Mouse (Mus musculus): ENCODE measurements at regions not wholly inside any gene's neighbourhood (a gene's known extent, or its start where the extent isn't known, plus 50 kb on each side); places are given as distances from the start of the nearest gene placed in this dataset.
A peak's percentile ranks its signal among the peaks of the same experiment; 100 is the strongest.

DNA sequence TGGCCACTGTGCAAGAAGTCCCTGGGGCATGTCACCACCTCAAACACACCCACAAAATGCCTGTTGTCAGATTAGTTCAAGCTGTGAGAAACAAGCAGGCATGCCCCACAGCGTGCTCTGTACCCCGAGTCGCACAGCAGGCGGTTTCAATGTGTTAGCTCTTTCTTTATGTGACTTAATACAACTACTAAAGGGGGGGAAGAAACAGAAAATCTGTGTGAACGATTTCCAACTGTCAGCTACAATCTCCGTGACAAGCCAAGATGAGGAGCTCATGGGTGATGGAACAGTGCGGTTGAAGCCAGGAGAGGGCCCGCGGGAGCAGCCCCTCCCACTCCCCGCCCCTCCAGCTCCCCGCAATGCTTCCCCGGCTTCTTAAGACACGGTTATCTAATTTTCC lies 180.7 kb downstream of the Setd4 start:
- no peak for ATAC-seq (replicated peaks; ENCODE audit: low FRiP score, low TSS enrichment, poor library complexity, severe bottlenecking)

- no peak for ATAC-seq (replicated peaks; ENCODE audit: low FRiP score, low TSS enrichment, poor library complexity, severe bottlenecking)
Observed at GRCm38 (mm10) chr16:93422221-93422620, 181.6 kb downstream of the Setd4 start.

DNA sequence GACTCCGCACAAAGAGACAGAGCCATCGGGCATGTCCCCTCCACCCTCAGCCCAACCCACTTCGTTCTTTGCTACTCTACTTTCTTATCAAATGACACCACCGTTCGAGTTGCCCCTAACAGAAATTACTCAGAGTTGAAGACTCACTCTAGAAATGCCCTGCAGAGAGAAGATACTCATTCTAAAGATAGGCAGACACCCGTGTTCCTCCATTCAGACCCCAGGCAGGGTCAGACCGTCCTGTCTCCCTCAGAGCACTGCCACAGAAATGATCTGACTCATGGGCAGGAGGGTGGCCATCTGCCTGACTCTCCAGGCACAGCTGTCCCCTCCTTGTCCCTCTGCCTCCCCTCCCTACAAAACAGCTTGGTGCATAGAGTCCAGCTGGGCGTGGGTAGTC lies 185.6 kb downstream of the Setd4 start:
- peak; percentile 60 for ATAC-seq (replicated peaks; ENCODE audit: low FRiP score, low TSS enrichment, poor library complexity, severe bottlenecking)

- ATAC-seq (replicated peaks; ENCODE audit: low FRiP score, low TSS enrichment, poor library complexity, severe bottlenecking): no peak
Observed at GRCm38 (mm10) chr16:93417831-93418230, 186.0 kb downstream of the Setd4 start.

GRCm38 (mm10) chr16:93392024-93392675 lies 211.7 kb downstream of the Setd4 start:
- no peak for ATAC-seq (replicated peaks; ENCODE audit: low FRiP score, low TSS enrichment, poor library complexity, severe bottlenecking)

GRCm38 (mm10) chr16:93387578-93388116 lies 216.2 kb downstream of the Setd4 start:
- ATAC-seq (replicated peaks; ENCODE audit: low FRiP score, low TSS enrichment, poor library complexity, severe bottlenecking): no peak

DNA sequence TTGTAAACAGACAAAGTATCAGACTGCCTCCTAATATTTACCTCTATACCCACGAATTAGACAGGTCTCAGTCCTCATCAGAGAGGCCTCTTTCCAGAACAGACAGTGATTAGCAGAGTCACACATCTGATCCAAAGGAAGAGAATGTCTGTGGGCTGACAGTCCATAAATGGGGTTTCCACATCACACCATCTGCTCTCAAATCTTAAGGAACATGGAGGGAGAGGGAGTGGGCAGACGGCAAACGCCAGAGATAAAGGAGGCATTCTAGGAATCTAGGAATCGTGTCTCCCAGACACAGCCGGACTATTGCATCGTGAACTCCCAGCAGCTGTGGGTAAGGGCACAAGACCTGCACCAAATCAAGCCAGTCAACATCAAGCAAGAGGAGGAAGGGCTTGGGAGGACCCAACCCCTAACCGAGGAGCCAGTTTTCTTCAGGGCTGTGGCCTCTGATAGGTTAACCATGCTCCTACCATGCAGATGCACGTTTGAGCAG lies 219.8 kb downstream of the Setd4 start:
- no peak for ATAC-seq (replicated peaks; ENCODE audit: low FRiP score, low TSS enrichment, poor library complexity, severe bottlenecking)

GRCm38 (mm10) chr16:93382945-93383344 lies 220.9 kb downstream of the Setd4 start:
- no peak for ATAC-seq (replicated peaks; ENCODE audit: low FRiP score, low TSS enrichment, poor library complexity, severe bottlenecking)

- no peak for ATAC-seq (replicated peaks; ENCODE audit: low FRiP score, low TSS enrichment, poor library complexity, severe bottlenecking)
Observed at GRCm38 (mm10) chr16:93380717-93381671, 222.9 kb downstream of the Setd4 start.

GRCm38 (mm10) chr16:93380117-93380516 lies 223.7 kb downstream of the Setd4 start:
- ATAC-seq (replicated peaks; ENCODE audit: low FRiP score, low TSS enrichment, poor library complexity, severe bottlenecking): no peak

- ATAC-seq (replicated peaks; ENCODE audit: low FRiP score, low TSS enrichment, poor library complexity, severe bottlenecking): no peak
Observed at GRCm38 (mm10) chr16:93379611-93380010, 224.3 kb downstream of the Setd4 start.

GRCm38 (mm10) chr16:93374669-93375068 lies 229.2 kb downstream of the Setd4 start:
- ATAC-seq (replicated peaks; ENCODE audit: low FRiP score, low TSS enrichment, poor library complexity, severe bottlenecking): no peak

DNA sequence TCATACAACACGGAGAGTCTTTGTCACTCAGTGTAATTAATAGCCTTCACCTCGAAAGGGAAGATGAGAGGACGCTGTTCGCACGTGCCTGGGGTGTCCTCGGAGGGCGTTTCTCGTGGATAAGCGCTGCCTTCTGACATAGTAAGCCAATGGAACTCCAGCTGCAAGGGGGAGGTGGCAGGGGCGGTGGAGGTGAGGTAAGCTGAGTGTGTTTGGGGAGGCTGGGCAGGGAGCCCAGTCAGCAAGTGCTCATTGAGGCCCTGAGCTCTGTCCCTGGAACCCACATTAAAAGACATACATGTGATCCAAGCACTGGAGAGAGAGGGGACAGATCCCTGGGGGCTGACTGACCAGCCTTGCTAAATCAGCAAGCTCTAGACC lies 234.1 kb downstream of the Setd4 start:
- no peak for ATAC-seq (replicated peaks; ENCODE audit: low FRiP score, low TSS enrichment, poor library complexity, severe bottlenecking)

DNA sequence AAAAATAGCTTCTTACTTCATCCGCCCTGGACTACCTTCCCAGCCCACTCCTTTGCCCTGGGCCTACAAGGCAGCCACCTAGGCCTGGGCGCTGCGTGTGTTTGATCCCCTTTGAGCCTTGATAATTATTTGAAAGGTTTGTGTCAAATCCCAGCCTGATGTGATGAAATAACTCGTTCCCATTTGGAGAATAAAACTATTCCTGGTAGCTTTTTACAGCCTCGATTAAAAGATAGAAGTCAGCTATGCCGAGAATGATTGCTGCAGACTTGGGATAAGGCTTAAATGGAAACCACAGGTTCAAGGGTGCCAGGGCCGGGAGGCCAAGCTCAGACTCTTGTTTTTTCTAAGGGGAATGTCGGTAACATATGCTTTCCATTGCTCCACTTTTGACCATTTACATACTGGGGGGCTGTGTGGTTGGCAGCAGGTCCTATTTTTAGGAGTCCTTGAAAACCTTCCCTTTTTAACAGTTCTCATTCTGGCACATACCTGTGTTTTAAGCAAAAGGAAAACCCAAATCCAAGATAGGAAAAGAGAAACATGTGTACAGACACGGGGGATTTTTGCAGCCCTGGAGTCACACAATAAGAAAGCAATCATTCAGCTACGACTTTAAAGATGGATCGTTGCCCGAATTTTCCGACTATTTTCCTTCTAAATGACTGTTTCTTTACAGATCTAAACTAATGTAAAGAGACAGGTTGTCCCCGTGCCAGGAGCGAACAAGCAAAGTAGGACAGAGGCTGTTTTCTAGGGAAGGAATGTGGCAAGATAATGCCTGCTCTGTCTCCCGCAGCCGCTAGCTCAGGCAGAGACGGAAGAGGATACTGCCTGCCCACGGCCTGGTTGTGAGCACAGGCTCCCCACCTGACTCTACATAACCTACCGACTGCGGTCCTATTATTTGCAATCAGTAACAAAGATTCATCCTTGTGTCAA lies 234.8 kb downstream of the Setd4 start:
- ATAC-seq (replicated peaks; ENCODE audit: low FRiP score, low TSS enrichment, poor library complexity, severe bottlenecking): no peak

- no peak for ATAC-seq (replicated peaks; ENCODE audit: low FRiP score, low TSS enrichment, poor library complexity, severe bottlenecking)
Observed at GRCm38 (mm10) chr16:93367995-93368394, 235.9 kb downstream of the Setd4 start.

DNA sequence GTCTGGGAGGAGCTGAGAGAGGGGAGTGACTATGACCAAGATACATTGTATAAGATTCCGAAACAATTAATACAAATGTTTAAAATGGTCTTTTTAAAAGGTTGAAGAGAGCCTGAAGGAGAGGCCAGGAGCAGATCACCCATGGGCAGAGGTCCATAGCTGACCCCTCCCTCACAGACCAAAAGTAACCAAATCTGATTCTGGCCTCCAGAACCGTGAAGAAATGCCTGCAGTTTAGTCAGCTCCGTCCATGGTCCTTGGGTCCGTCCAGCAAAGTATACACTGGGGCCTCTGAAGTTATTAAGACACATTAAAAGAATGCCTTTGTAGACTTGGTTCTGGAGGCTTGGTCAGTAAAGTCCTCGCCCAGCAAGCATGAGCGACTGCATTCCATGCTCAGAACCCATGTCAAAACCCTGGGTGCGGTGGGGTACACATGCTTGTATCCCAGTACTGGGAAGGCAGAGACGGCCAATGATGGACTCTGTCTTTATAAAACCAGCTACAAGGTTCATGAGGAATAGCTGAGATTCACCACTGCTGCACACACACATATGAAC lies 236.5 kb downstream of the Setd4 start:
- ATAC-seq (replicated peaks; ENCODE audit: low FRiP score, low TSS enrichment, poor library complexity, severe bottlenecking): no peak

- ATAC-seq (replicated peaks; ENCODE audit: low FRiP score, low TSS enrichment, poor library complexity, severe bottlenecking): no peak
Observed at GRCm38 (mm10) chr16:93366383-93366941, 237.4 kb downstream of the Setd4 start.

- ATAC-seq (replicated peaks; ENCODE audit: low FRiP score, low TSS enrichment, poor library complexity, severe bottlenecking): no peak
Observed at GRCm38 (mm10) chr16:93365236-93365951, 238.5 kb downstream of the Setd4 start.
